Mouse (Mus musculus) heart, embryonic 13.5 days (tissue): ENCODE data around the gene Cntn4. TPM values are rescaled to one million over a fixed set of nuclear protein-coding genes. Genes with fewer than 3 reads are reported as not detected.

ENCODE experiments used
- ATAC-seq: fragments of 200-750 bp; cut with Nextera tagmentation; 2 replicates; pipeline ENCODE4 v1.8.0; 2017; ENCODE audit warnings: moderate TSS enrichment; ENCODE audit not compliant: insufficient number of reproducible peaks, low FRiP score, low TSS enrichment; ENCODE audit errors: extremely low read depth
- H3K27ac ChIP-seq: fragments of 300-500 bp; sonication (generic); replicated peaks from 2 replicates; pipeline ENCODE4 v1.5.1; 2015; ENCODE audit warnings: moderate library complexity, mild to moderate bottlenecking, inconsistent platforms
- H3K27me3 ChIP-seq: fragments of 300-500 bp; sonication (generic); replicated peaks from 2 replicates; pipeline ENCODE4 v1.6.1; 2015; ENCODE audit warnings: mild to moderate bottlenecking, inconsistent platforms
- H3K36me3 ChIP-seq: fragments of 300-500 bp; sonication (generic); 2 replicates; pipeline ENCODE4 v1.6.1; 2015; ENCODE audit warnings: mild to moderate bottlenecking, inconsistent platforms
- H3K4me1 ChIP-seq: fragments of 300-500 bp; sonication (generic); 2 replicates; pipeline ENCODE4 v1.6.1; 2015; ENCODE audit warnings: inconsistent platforms
- H3K4me2 ChIP-seq: fragments of 300-500 bp; sonication (generic); 2 replicates; pipeline ENCODE4 v1.6.1; 2015; ENCODE audit warnings: inconsistent platforms, mild to moderate bottlenecking, moderate library complexity
- H3K4me3 ChIP-seq: fragments of 300-500 bp; sonication (generic); 2 replicates; pipeline ENCODE4 v1.5.1; 2015; ENCODE audit warnings: moderate library complexity, mild to moderate bottlenecking, inconsistent platforms
- H3K9ac ChIP-seq: fragments of 300-500 bp; sonication (generic); 2 replicates; pipeline ENCODE4 v1.6.1; 2015; ENCODE audit warnings: inconsistent platforms, mild to moderate bottlenecking, moderate library complexity
- H3K9me3 ChIP-seq: fragments of 300-500 bp; sonication (generic); 2 replicates; pipeline ENCODE4 v1.6.1; 2016; ENCODE audit warnings: inconsistent platforms
- WGBS: fragments of 180-500 bp; shearing (Covaris S2); methylation state at CpG from one replicate; pipeline ENCODE4 v1.1.7; 2015; ENCODE audit warnings: mixed read lengths; 5-methylcytosine and 5-hydroxymethylcytosine counted together
- polyA plus RNA-seq: library from polyadenylated mRNA; unstranded; fragments of >200 nt; fragmentation: Nextera tagmentation; extraction: Ambion mirVana; gene quantifications from 2 replicates; pipeline ENCODE4 v1.2.1, GENCODE M21; 2015

Gene Cntn4
- polyA plus RNA-seq, 1 experiment from 2014 or later = 2.1 TPM

DNA sequence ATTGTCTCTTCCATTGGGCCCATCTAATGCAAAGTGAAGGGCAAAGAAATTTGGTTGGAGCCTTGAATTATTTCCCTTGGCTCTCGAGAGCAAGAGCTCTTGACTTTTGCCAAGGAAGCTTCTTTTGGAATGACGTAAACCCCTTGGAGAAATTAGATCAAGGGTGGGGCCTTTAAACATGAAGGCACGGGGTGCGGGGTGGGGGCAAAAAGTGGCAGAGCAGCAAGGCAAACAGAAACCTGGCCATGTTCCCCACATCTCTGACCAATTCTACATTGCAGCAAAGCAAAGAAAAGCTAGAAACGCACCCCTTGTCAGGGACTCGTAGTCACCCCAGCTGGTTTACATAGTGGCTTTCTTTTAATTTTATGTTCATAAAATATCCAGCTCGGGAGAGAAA, 887.9 kb downstream of the Cntn4 start:
- Histone ChIP-seq H3K4me2 (no peak overlapping the region), H3K36me3 (no peaks in the 10 kb centered on the region), H3K9me3 (no peaks in the 10 kb centered on the region), H3K4me3 (no peak overlapping the region), H3K9ac (no peak overlapping the region), H3K4me1 (no peaks in the 10 kb centered on the region), H3K27ac (no peak overlapping the region), H3K27me3 (no peaks in the 10 kb centered on the region)
- no peak for ATAC-seq
- 71% methylated on average over 7 of the region's 7 CpGs for WGBS

DNA sequence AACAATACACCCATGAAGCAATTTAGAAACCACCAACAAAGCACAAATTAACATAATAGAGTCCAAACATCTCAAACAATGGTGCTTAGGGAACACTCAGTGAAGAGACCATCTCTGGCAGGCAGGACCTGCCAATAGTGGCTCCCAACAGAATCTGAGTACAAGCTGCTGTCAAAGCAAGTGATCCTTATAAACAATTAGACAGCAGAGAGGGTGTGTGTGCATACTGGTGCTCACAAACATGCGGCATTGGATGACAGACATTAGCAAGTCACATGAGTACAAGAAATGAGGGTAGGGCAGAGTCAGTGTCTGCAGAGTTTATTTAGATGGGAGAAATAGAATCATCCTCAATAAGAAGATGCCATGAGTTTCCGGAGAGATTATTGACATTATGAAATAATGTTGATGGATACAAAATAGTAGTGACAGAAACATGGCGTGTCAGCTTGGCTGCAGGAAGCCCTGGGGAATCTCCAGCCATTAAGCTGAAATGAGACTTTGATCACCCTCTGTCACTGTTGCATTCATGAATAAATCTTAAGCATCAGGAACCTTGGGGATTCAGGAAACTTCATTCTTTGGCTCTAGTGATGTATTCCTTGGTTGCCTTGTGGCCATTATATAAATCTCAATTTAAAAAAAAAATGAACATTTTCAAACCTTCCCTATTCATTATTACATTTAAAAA, 888.5 kb downstream of the Cntn4 start:
- 77% methylated on average over 3 of the region's 3 CpGs for WGBS
- ATAC-seq = no peak
- no peak overlapping the region for H3K4me2 ChIP-seq
- no peak overlapping the region for H3K27ac ChIP-seq
- H3K9ac ChIP-seq = no peak overlapping the region
- H3K4me3 ChIP-seq = no peak overlapping the region
- no peaks in the 10 kb centered on the region for H3K36me3 ChIP-seq
- H3K4me1 ChIP-seq = no peaks in the 10 kb centered on the region
- no peaks in the 10 kb centered on the region for H3K27me3 ChIP-seq
- H3K9me3 ChIP-seq = no peaks in the 10 kb centered on the region

DNA sequence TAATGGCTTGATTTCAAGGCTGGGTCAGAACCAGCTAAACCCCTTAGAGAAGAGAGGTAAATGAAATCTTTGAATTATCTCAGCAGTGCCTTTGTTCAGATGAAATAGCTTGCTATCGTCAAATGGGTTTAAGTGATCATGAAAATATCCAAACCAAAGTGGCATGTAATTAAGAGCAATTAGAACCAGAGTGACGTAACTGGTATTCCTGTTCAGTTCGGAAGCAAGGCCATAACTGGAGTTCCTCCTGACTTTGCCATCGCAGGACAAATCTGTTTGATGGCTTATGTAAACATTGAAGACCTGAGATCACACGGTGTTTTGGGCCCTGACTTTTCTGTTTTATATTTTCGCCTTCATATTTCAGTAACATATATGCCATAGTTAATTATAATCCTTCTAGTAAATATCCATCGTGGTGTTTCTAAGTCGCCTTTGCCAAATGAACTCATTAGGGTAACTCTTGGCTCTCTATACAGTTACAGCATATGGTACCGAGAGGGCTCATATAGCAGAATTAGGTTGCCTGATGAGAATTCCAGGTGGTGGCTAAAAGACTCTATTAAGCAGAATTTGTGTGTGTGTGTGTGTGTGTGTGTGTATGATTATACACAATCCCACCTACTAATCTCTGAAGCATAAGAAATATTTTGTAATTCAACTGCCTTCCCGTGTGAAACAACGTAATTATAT, 889.6 kb downstream of the Cntn4 start:
- no peak for ATAC-seq

DNA sequence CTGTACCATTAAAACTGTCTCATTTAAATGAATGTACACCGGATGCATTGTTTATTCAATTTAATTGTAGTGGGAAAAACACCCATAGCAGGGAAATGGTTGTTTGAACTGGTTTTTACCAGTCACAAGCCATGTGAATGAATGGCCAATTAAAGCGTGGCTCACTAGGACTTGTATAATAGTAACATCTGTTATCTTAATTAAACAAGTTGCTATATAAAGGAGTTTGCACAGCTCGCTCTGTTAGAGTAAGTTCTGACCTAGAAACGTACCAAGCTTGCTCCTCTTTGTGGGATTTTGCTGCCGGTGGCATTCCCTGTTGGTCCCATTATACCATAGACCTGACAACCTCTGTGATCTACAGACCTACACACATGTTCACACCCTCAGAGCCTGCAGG, 902.7 kb downstream of the Cntn4 start:
- H3K9me3 ChIP-seq = no peaks in the 10 kb centered on the region
- no peak overlapping the region for H3K4me2 ChIP-seq
- H3K4me3 ChIP-seq = no peak overlapping the region
- no peaks in the 10 kb centered on the region for H3K36me3 ChIP-seq
- H3K27ac ChIP-seq = no peak overlapping the region
- no peaks in the 10 kb centered on the region for H3K27me3 ChIP-seq
- 68% methylated on average over 5 of the region's 5 CpGs for whole genome bisulfite sequencing
- no peak overlapping the region for H3K9ac ChIP-seq
- H3K4me1 ChIP-seq = no peaks in the 10 kb centered on the region
- ATAC-seq = no peak

More for the DNA sequence above, 889.6 kb downstream of the Cntn4 start:
- no peak overlapping the region for H3K4me2 ChIP-seq
- WGBS = 82% methylated on average over 11 of the region's 11 CpGs
- H3K4me1 ChIP-seq = no peaks in the 10 kb centered on the region
- no peaks in the 10 kb centered on the region for H3K36me3 ChIP-seq
- no peaks in the 10 kb centered on the region for H3K9me3 ChIP-seq
- no peak overlapping the region for H3K27ac ChIP-seq
- H3K4me3 ChIP-seq = no peak overlapping the region
- no peaks in the 10 kb centered on the region for H3K27me3 ChIP-seq
- H3K9ac ChIP-seq = no peak overlapping the region

DNA sequence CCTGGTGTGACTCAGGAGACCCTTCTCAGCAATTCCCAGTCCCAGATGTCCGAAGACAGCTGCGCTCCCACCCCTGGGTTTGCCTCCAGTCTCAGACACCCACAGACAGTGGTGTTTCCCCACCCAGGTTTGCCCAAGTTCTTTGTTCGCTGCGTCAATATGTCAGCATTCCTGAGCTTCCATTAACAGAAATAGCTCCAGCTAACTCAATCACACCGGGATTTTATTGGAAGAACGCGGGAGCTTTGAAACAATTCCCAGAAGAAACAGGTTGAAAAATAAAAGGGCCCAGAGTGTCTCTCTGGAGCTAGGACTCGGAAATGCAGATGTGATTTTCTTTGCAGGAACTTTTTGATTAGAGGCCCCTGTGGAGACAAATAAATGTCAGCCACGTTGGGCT, 916.3 kb downstream of the Cntn4 start:
- H3K9me3 ChIP-seq = no peaks in the 10 kb centered on the region
- ATAC-seq = no peak
- peak overlapping the region; percentile 31 for H3K4me3 ChIP-seq
- WGBS = 21% methylated on average over 9 of the region's 9 CpGs
- 0 out of 2 replicates have a peak overlapping the region, but pooled peaks have one; percentile 3 for H3K9ac ChIP-seq
- 0 out of 2 replicates have a peak, but pooled peaks cover 5% of the 10 kb centered on the region for H3K4me1 ChIP-seq
- no peak overlapping the region for H3K27ac ChIP-seq
- H3K36me3 ChIP-seq = no peaks in the 10 kb centered on the region
- H3K4me2 ChIP-seq = peak overlapping the region; percentile 59
- no peaks in the 10 kb centered on the region for H3K27me3 ChIP-seq

- H3K9me3 ChIP-seq = no peaks in the 10 kb centered on the region
- H3K4me1 ChIP-seq = no peaks in the 10 kb centered on the region
- H3K27me3 ChIP-seq = no peaks in the 10 kb centered on the region
- no peaks in the 10 kb centered on the region for H3K36me3 ChIP-seq
- no peak overlapping the region for H3K4me2 ChIP-seq
- whole genome bisulfite sequencing = 79% methylated on average over 3 of the region's 3 CpGs
- H3K9ac ChIP-seq = no peak overlapping the region
- H3K4me3 ChIP-seq = no peak overlapping the region
- H3K27ac ChIP-seq = no peak overlapping the region
- no peak for ATAC-seq
Measured at GRCm38 (mm10) chr6:106617081-106617480, 939.6 kb downstream of the Cntn4 start.

DNA sequence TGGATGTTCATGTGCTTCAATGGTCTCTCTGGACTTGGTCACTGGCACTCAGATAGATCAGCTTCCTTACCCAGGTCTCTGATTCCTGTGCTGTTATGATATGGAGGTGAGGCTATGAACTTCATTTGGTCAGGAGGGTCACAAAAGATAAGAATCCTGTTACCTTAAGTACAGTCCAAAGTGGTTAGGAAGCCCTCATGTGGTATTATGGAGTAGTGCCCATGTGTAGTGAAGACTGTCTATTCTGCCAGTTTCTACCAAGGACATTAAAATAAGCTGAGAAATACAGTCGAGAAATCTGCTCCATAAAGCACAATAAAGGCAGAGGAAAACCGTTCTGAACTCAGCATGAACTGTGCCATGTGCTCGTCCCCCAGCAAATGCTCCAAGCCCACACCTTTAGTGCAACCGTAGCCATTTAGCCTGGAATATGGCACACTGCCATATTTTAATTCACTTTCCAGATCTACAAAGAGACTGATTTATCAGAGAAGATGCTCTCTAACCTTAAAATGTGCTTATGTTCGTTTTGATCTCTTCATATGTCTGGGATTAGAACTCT, 943.8 kb downstream of the Cntn4 start:
- Histone ChIP-seq H3K36me3 (no peaks in the 10 kb centered on the region), H3K4me3 (no peak overlapping the region), H3K9ac (no peak overlapping the region), H3K4me1 (no peaks in the 10 kb centered on the region), H3K27me3 (no peaks in the 10 kb centered on the region), H3K27ac (no peak overlapping the region), H3K9me3 (no peaks in the 10 kb centered on the region), H3K4me2 (no peak overlapping the region)
- ATAC-seq = no peak
- WGBS = 67% methylated on average over 5 of the region's 5 CpGs

GRCm38 (mm10) chr6:106643026-106643425, 965.6 kb downstream of the Cntn4 start:
- WGBS = 66% methylated on average over 3 of the region's 3 CpGs
- H3K27ac ChIP-seq = no peak overlapping the region
- no peaks in the 10 kb centered on the region for H3K27me3 ChIP-seq
- H3K4me1 ChIP-seq = no peaks in the 10 kb centered on the region
- no peak overlapping the region for H3K4me3 ChIP-seq
- H3K9me3 ChIP-seq = no peaks in the 10 kb centered on the region
- no peak overlapping the region for H3K9ac ChIP-seq
- ATAC-seq = no peak
- H3K36me3 ChIP-seq = no peaks in the 10 kb centered on the region
- H3K4me2 ChIP-seq = no peak overlapping the region

DNA sequence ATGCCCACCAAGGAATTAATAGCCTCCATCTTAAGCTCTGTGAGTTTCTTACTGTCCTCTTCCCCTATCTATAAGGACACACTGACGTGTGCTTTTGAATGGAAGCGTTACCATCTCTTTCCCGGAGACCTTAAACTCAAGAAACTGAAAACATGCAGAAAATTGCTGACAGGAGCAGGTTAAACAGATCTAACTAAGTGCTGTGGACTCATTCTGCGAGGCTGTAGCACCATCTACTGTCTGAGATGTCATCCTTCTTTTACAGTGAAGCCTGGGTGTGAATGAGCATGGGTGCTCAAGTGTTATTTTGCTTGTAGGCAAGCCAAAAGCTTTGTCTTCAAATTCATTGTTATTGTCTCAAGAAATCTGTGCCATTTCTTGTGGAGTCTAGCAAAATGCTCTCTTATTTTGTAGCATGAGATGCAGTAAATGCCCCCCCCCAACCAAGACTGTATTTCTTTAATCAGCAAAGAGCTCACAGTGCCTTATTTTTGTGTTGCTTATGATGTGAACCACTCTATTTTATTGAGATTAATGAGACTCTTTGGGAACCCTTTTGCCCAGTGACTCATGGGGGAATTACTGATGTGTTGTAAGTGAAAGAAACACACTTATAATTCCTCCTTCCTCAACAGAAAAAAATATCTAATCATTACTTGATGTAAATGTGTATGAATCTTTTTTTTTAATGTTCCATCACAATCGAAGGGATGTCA, 968.2 kb downstream of the Cntn4 start:
- Histone ChIP-seq H3K27me3 (no peaks in the 10 kb centered on the region), H3K36me3 (no peaks in the 10 kb centered on the region), H3K27ac (no peak overlapping the region), H3K4me2 (no peak overlapping the region), H3K9ac (no peak overlapping the region), H3K9me3 (no peaks in the 10 kb centered on the region), H3K4me1 (no peaks in the 10 kb centered on the region), H3K4me3 (no peak overlapping the region)
- 29% methylated on average over 5 of the region's 5 CpGs for WGBS
- ATAC-seq = no peak

GRCm38 (mm10) chr6:106646945-106647344, 969.5 kb downstream of the Cntn4 start:
- ATAC-seq = no peak
- Histone ChIP-seq H3K4me3 (no peak overlapping the region), H3K27me3 (no peaks in the 10 kb centered on the region), H3K9ac (no peak overlapping the region), H3K4me1 (no peaks in the 10 kb centered on the region), H3K27ac (no peak overlapping the region), H3K4me2 (no peak overlapping the region), H3K9me3 (no peaks in the 10 kb centered on the region), H3K36me3 (no peaks in the 10 kb centered on the region)
- 56% methylated on average over 4 of the region's 4 CpGs for WGBS
